ENCODE assay signal across 20 mouse cellular contexts in genomic region chr1:110799157-110799764, GRCm38 (mm10).
DNase-seq lines count a peak whose midpoint lies in the region; TF ChIP-seq lines count a peak whose summit lies in the region.
"Had no signal": no experiment of that assay in that cellular context is flagged by ENCODE, and none has a peak within 500 bp of the region (broad histone marks: within the 10 kb centered on the region; RNA-seq: fewer than 3 reads in every experiment).

No protein-coding gene starts in this region.

- no peaks in the 10 kb centered on the region for H3K27me3 ChIP-seq in liver, adult 2 months (ENCODE audit: control insufficient read depth, insufficient read depth, low read length)
- H3K27me3 ChIP-seq: CH12.LX; forebrain, embryonic 13.5 days; heart, embryonic 13.5 days; hindbrain, embryonic 15.5 days; limb, embryonic 15.5 days had no signal

- no peak for TF ChIP-seq CTCF in liver, adult 2 months (IDR thresholded peaks at IDR 0.05; ENCODE audit: low read depth, low read length)

- no peaks in the 10 kb centered on the region for H3K4me1 ChIP-seq in liver, adult 2 months (ENCODE audit: control insufficient read depth, insufficient read depth, low read length)
- H3K4me1 ChIP-seq: forebrain, embryonic 13.5 days; heart, embryonic 13.5 days; hindbrain, embryonic 15.5 days; limb, embryonic 15.5 days; midbrain, embryonic 10.5 days had no signal

- H3K4me3 ChIP-seq in liver, adult 2 months (ENCODE audit: insufficient read depth, low read depth, low read length), result no peak overlapping the region
- H3K4me3 ChIP-seq: forebrain, embryonic 13.5 days; heart, embryonic 13.5 days; hindbrain, embryonic 15.5 days; limb, embryonic 15.5 days; midbrain, embryonic 10.5 days had no signal

- WGBS in liver, adult 2 months, result 62% methylated on average over 5 of the region's 5 CpGs

- TF ChIP-seq POLR2A in liver, adult 2 months (IDR thresholded peaks at IDR 0.05; ENCODE audit: extremely low read depth, insufficient read depth, low read length), result no peak

- no peak overlapping the region for H3K9ac ChIP-seq in liver, adult 2 months (ENCODE audit: low read depth, low read length)
- H3K9ac ChIP-seq: forebrain, embryonic 13.5 days; heart, embryonic 13.5 days; hindbrain, embryonic 15.5 days; limb, embryonic 15.5 days had no signal

- H3K27ac ChIP-seq in liver, adult 2 months (replicated peaks; ENCODE audit: insufficient read depth, low read depth, low read length), result no peak overlapping the region
- H3K27ac ChIP-seq: forebrain, embryonic 13.5 days; heart, embryonic 13.5 days; hindbrain, embryonic 15.5 days; limb, embryonic 15.5 days; midbrain, embryonic 10.5 days had no signal

- DNase-seq in liver, adult 2 months (ENCODE audit: extremely low read depth, low read depth, low spot score), result peak; percentile 91
- DNase-seq in liver, result no peak
- DNase-seq in embryo, embryonic 10.5 days (ENCODE audit: low spot score), result peak; percentile 63
- DNase-seq in kidney, adult 8-10 months, result peak; percentile 16 to 38
- DNase-seq in kidney, postnatal 25 days, result peak; percentile 2 to 38
- DNase-seq in testis, postnatal 10 days (ENCODE audit: low spot score), result no peak
- no peak for DNase-seq in right cerebral cortex, postnatal 36 days (ENCODE audit: low spot score in 2 of 2)
- DNase-seq: adrenal gland, postnatal 25 days; cerebellum, adult 11 months; gastrocnemius, postnatal 10 days; heart, adult 18-20 months; heart, postnatal 36 days; lung, adult 2 months; thymus, postnatal 4 days had no signal

- H3K36me3 ChIP-seq in liver, adult 2 months (ENCODE audit: control insufficient read depth, insufficient read depth, low read length), result no peaks in the 10 kb centered on the region
- H3K36me3 ChIP-seq: heart, embryonic 13.5 days; hindbrain, embryonic 15.5 days; limb, embryonic 15.5 days; midbrain, embryonic 10.5 days had no signal

- H3K79me2 ChIP-seq in liver, adult 2 months (ENCODE audit: control insufficient read depth, insufficient read depth, low read length), result no peaks in the 10 kb centered on the region

Comparison
In these comparisons a context has a peak if more than half of its experiments do, and no peak if none do; other contexts are left out.
1. DNase-seq: peak in liver, adult 2 months (single experiment), embryo, embryonic 10.5 days (single experiment), kidney, adult 8-10 months (2 of 2) and kidney, postnatal 25 days (2 of 2); none in liver (single experiment), testis, postnatal 10 days (single experiment) and right cerebral cortex, postnatal 36 days (0 of 2).